Mouse (Mus musculus) liver, embryonic 14.5 days (tissue): ENCODE data around the gene Hepacam.

Experiments used
- CTCF ChIP-seq: IDR thresholded peaks from 2 replicates; pipeline ENCODE4 v1.5.1; 2016; ENCODE audit warnings: antibody characterized with exemption, low read depth, control low read depth
- EP300 ChIP-seq: IDR thresholded peaks from 2 replicates; pipeline ENCODE4 v1.6.1; 2016; ENCODE audit warnings: antibody characterized with exemption, low read depth

- TF ChIP-seq CTCF: peak; percentile 28; the same call in 1 of the 2 replicates
- no peak for TF ChIP-seq EP300
Measured at GRCm38 (mm10) chr9:37384284-37385182, 17.4 kb downstream of the Hepacam start.
